Mouse (Mus musculus) ovary, adult 18-20 months (tissue): ENCODE results near the gene Bfar.
"Not testable (repeated sequence)": the region's sequence is repeated elsewhere in the genome, so short reads cannot be mapped to it uniquely, and the experiment has no call there.

ENCODE experiments used
- DNase-seq: peaks from one replicate; pipeline ENCODE4 v3.0.0; 2022; ENCODE audit warnings: low spot score, mixed read lengths

Gene Bfar

GRCm38 (mm10) chr16:13722937-13723336 is 51.3 kb downstream of the Bfar start:
- no peak for DNase-seq

GRCm38 (mm10) chr16:13727811-13728335 is 56.2 kb downstream of the Bfar start:
- DNase-seq: no peak

- no peak for DNase-seq
Observed at GRCm38 (mm10) chr16:13729428-13729827, 57.8 kb downstream of the Bfar start.

GRCm38 (mm10) chr16:13730285-13731255 is 58.9 kb downstream of the Bfar start, which contains the start of gene Pla2g10:
TSS of gene Pla2g10 (minus strand) at chr16:13730983.
- DNase-seq: no peak

- no peak for DNase-seq
Observed at GRCm38 (mm10) chr16:13732786-13733185, 61.1 kb downstream of the Bfar start.

- DNase-seq: peak; percentile 45
Observed at GRCm38 (mm10) chr16:13733518-13734137, 62.0 kb downstream of the Bfar start.

- no peak for DNase-seq
Observed at GRCm38 (mm10) chr16:13735977-13736376, 64.3 kb downstream of the Bfar start.

- not testable (repeated sequence) for DNase-seq
Observed at GRCm38 (mm10) chr16:13739044-13739443, 67.4 kb downstream of the Bfar start.

GRCm38 (mm10) chr16:13740844-13741243 is 69.2 kb downstream of the Bfar start:
- DNase-seq: no peak

GRCm38 (mm10) chr16:13747708-13748107 is 76.0 kb downstream of the Bfar start:
- no peak for DNase-seq

GRCm38 (mm10) chr16:13748124-13748523 is 76.5 kb downstream of the Bfar start:
- no peak for DNase-seq

- not testable (repeated sequence) for DNase-seq
Observed at GRCm38 (mm10) chr16:13748813-13749212, 77.2 kb downstream of the Bfar start.

GRCm38 (mm10) chr16:13749306-13749705 is 77.6 kb downstream of the Bfar start:
- no peak for DNase-seq

- DNase-seq: no peak
Observed at GRCm38 (mm10) chr16:13749981-13750380, 78.3 kb downstream of the Bfar start.

- DNase-seq: no peak
Observed at GRCm38 (mm10) chr16:13750626-13751025, 79.0 kb downstream of the Bfar start.
